Mouse (Mus musculus): ENCODE data around the gene Elmod1.

Gene Elmod1

GRCm38 (mm10) chr9:53910331-53910730 is 64.8 kb downstream of the Elmod1 start:
- DNase-seq (ENCODE audit: low spot score in 2 of 2), result no peak

GRCm38 (mm10) chr9:53906798-53907197 is 68.3 kb downstream of the Elmod1 start:
- DNase-seq (ENCODE audit: low spot score in 2 of 2), result no peak

GRCm38 (mm10) chr9:53905418-53905817 is 69.7 kb downstream of the Elmod1 start:
- no peak for DNase-seq (ENCODE audit: low spot score in 2 of 2)

GRCm38 (mm10) chr9:53903215-53903842 is 71.8 kb downstream of the Elmod1 start:
- DNase-seq (ENCODE audit: low spot score in 2 of 2), result no peak

GRCm38 (mm10) chr9:53899836-53900235 is 75.3 kb downstream of the Elmod1 start:
- DNase-seq (ENCODE audit: low spot score in 2 of 2), result no peak

GRCm38 (mm10) chr9:53895827-53896226 is 79.3 kb downstream of the Elmod1 start:
- DNase-seq (ENCODE audit: low spot score in 2 of 2), result no peak

GRCm38 (mm10) chr9:53890075-53890474 is 85.0 kb downstream of the Elmod1 start:
- no peak for DNase-seq (ENCODE audit: low spot score in 2 of 2)

GRCm38 (mm10) chr9:53883588-53884280 is 91.4 kb downstream of the Elmod1 start:
- DNase-seq (ENCODE audit: low spot score in 2 of 2), result no peak

GRCm38 (mm10) chr9:53877423-53877822 is 97.7 kb downstream of the Elmod1 start:
- DNase-seq (ENCODE audit: low spot score in 2 of 2), result no peak

GRCm38 (mm10) chr9:53873239-53873638 is 101.9 kb downstream of the Elmod1 start:
- DNase-seq (ENCODE audit: low spot score in 2 of 2), result no peak
